Mouse (Mus musculus) forebrain, embryonic 11.5 days (tissue): ENCODE data around the gene Adora2b. TPM values are rescaled to one million over a fixed set of nuclear protein-coding genes. Genes with fewer than 3 reads are reported as not detected.
A peak's percentile ranks its signal among the peaks of the same experiment; 100 is the strongest.
"Not testable (repeated sequence)": the region's sequence is repeated elsewhere in the genome, so short reads cannot be mapped to it uniquely, and the experiment has no call there.

Source experiments
- ATAC-seq: fragments of 200-750 bp; cut with Nextera tagmentation; replicated peaks from 2 replicates; pipeline ENCODE4 v1.8.0; 2017; ENCODE audit warnings: moderate TSS enrichment; ENCODE audit not compliant: low FRiP score
- DNase-seq: peaks from one replicate; pipeline ENCODE4 v3.0.0-alpha.2; 2017; ENCODE audit warnings: low spot score
- H3K27ac ChIP-seq: fragments of 300-500 bp; sonication (generic); 2 replicates; pipeline ENCODE4 v1.5.1; 2014; ENCODE audit warnings: low read depth, low read length
- H3K27me3 ChIP-seq: fragments of 300-500 bp; sonication (generic); 2 replicates; pipeline ENCODE4 v1.6.1; 2014; ENCODE audit warnings: mild to moderate bottlenecking, low read length, mixed read lengths; ENCODE audit not compliant: control insufficient read depth, insufficient read depth
- H3K36me3 ChIP-seq: fragments of 300-500 bp; sonication (generic); 2 replicates; pipeline ENCODE4 v1.6.1; 2014; ENCODE audit warnings: mild to moderate bottlenecking, low read length, moderate library complexity, mixed read lengths; ENCODE audit not compliant: control insufficient read depth, insufficient read depth
- H3K4me1 ChIP-seq: fragments of 300-500 bp; sonication (generic); replicated peaks from 2 replicates; pipeline ENCODE4 v1.6.1; 2014; ENCODE audit warnings: low read length, mixed read lengths; ENCODE audit not compliant: control insufficient read depth, insufficient read depth
- H3K4me2 ChIP-seq: fragments of 300-500 bp; sonication (generic); 2 replicates; pipeline ENCODE4 v1.6.1; 2014; ENCODE audit warnings: low read depth, mild to moderate bottlenecking, low read length, moderate library complexity, mixed read lengths; ENCODE audit not compliant: severe bottlenecking
- H3K4me3 ChIP-seq: fragments of 300-500 bp; sonication (generic); 2 replicates; pipeline ENCODE4 v1.5.1; 2014; ENCODE audit warnings: low read depth, low read length
- H3K9ac ChIP-seq: fragments of 300-500 bp; sonication (generic); 2 replicates; pipeline ENCODE4 v1.6.1; 2014; ENCODE audit warnings: low read length
- H3K9me3 ChIP-seq: fragments of 300-500 bp; sonication (generic); 2 replicates; pipeline ENCODE4 v1.6.1; 2016; ENCODE audit warnings: low read length, mixed read lengths; ENCODE audit not compliant: control insufficient read depth
- WGBS: fragments of 180-500 bp; shearing (Covaris S2); extraction: QIAGEN DNeasy Blood & Tissue Kit; methylation state at CpG from one replicate; pipeline ENCODE4 v1.1.7; 2014; 5-methylcytosine and 5-hydroxymethylcytosine counted together
- polyA plus RNA-seq: library from polyadenylated mRNA; unstranded; fragments of >200 nt; fragmentation: Nextera tagmentation; extraction: Ambion mirVana; gene quantifications from 2 replicates; pipeline ENCODE4 v1.2.1, GENCODE M21; 2014

Gene Adora2b
- polyA plus RNA-seq, 1 experiment from 2014 or later = 2.7 TPM

DNA sequence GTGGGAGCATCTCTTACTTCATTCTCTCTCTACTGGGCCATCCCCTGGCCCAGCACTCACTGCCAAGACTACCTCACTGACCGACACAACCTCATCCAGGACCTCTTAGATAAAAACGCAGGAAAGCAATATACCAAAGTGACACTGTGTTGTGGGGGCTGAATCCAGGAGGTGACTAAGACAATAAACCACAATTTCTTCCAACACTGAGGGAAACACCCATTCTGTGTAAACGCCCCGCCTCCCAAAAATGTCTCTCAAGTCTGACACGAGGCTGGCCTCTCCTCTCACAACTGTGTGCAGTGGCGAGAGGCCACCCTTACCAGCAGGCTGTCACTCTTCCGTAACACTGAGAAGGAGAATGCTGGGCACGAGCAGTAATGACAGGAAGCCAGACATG is 19.6 kb downstream of the Adora2b start:
- no peak for ATAC-seq
- no peak for DNase-seq
- H3K4me3 ChIP-seq = no peak overlapping the region
- no peak overlapping the region for H3K9ac ChIP-seq
- peaks cover 5% of the 10 kb centered on the region for H3K4me1 ChIP-seq
- H3K9me3 ChIP-seq = no peaks in the 10 kb centered on the region
- H3K36me3 ChIP-seq = no peaks in the 10 kb centered on the region
- no peak overlapping the region for H3K27ac ChIP-seq
- H3K4me2 ChIP-seq = no peak overlapping the region
- H3K27me3 ChIP-seq = no peaks in the 10 kb centered on the region; the same call in 1 of the 2 replicates
- WGBS = 81% methylated on average over 8 of the region's 8 CpGs

DNA sequence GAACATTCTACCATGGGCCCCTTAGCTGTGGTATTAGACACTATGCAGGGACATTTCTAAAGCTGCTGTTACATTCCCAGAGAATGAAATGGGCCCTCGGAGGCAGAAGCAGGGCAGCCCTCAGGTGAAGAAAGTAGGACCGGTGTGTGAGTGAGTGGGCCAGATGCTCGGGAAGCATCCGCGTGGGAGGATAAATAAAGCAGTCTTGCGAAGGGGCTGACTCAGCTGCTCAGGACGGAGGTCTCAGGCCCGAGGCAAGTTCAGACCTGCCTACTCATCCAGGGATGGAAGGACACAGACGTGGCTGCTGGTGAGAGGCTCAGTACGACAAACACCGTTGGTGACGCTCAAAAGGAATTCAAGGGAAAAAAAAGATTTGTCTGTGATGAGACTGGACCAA is 20.3 kb downstream of the Adora2b start:
- no peaks in the 10 kb centered on the region; the same call in 1 of the 2 replicates for H3K27me3 ChIP-seq
- no peak overlapping the region for H3K4me2 ChIP-seq
- no peak overlapping the region for H3K9ac ChIP-seq
- no peak overlapping the region for H3K27ac ChIP-seq
- WGBS = 83% methylated on average over 12 of the region's 12 CpGs
- H3K9me3 ChIP-seq = no peaks in the 10 kb centered on the region
- no peak for DNase-seq
- H3K4me1 ChIP-seq = peaks cover 5% of the 10 kb centered on the region
- no peak overlapping the region for H3K4me3 ChIP-seq
- no peaks in the 10 kb centered on the region for H3K36me3 ChIP-seq
- no peak for ATAC-seq

DNA sequence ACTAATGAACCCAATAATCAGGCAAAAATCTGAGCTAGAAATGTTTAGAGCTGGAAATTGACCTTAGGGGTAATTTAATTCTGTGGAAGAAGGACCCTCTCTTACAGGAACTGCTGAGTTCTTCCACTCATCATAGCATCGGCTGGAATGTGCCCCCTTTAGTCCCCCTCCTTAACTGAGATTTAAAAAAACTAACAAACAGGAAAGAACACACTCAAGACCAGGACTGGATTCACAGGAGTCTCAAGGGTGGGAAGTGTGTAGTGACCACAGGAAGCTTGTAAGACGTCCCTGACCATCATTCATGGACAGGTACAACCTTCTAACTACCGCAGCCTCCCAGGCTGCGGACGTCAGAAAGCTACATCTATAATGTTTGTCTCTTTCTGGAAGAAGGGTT is 22.1 kb downstream of the Adora2b start:
- no peaks in the 10 kb centered on the region for H3K36me3 ChIP-seq
- 68% methylated on average over 5 of the region's 5 CpGs for WGBS
- no peak overlapping the region for H3K9ac ChIP-seq

DNA sequence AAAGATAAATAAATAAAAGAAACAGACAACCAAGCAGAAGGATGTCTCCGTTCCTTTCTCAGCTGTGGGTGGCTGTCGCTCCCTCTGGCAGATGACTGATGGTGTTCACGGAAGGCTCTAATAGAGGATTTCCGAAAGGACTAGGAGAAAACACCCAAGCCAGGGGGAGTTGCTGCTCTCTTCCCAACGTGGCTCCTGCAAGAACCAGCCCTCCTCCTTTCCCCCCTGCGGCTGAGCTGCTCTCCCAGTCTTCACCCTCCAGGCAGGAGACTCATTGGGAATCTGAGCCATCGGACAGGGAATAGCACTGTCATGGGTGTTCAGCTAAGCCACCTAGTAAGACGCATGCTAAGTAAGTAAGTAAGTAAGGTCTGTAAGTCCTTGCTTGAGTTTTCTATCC is 28.3 kb downstream of the Adora2b start:
- Histone ChIP-seq H3K4me1 (no peaks in the 10 kb centered on the region; the same call in 1 of the 2 replicates), H3K36me3 (no peaks in the 10 kb centered on the region), H3K9me3 (no peaks in the 10 kb centered on the region; the same call in 1 of the 2 replicates), H3K4me2 (no peak overlapping the region), H3K9ac (no peak overlapping the region), H3K4me3 (no peak overlapping the region), H3K27ac (no peak overlapping the region), H3K27me3 (no peaks in the 10 kb centered on the region)
- no peak for ATAC-seq
- no peak for DNase-seq
- 68% methylated on average over 8 of the region's 8 CpGs for WGBS

More for the DNA sequence above, 22.1 kb downstream of the Adora2b start:
- ATAC-seq (no peak), DNase-seq (no peak)
- Histone ChIP-seq H3K4me3 (no peak overlapping the region), H3K27ac (no peak overlapping the region), H3K4me2 (no peak overlapping the region), H3K4me1 (peaks cover 5% of the 10 kb centered on the region), H3K9me3 (no peaks in the 10 kb centered on the region), H3K27me3 (no peaks in the 10 kb centered on the region)

DNA sequence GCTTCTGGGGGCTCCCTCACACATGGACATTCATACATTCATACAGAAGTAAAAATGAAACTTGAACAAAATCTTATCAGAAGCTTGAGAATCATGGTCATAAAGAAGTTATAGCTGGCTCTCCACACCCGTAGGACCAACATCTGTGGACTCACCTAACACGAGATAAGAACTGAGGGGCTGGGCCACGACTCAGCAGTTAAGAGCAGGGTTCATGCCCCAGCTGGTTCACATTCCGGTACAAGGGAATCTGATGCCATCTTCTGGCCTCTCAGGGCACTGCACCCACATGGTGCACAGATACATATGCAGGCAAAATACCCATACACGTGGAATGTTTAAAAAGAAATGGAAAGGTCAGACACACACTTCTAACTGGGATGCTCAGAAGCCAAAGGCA is 29.2 kb downstream of the Adora2b start:
- Histone ChIP-seq H3K9me3 (no peaks in the 10 kb centered on the region; the same call in 1 of the 2 replicates), H3K4me3 (no peak overlapping the region), H3K9ac (no peak overlapping the region), H3K4me2 (no peak overlapping the region), H3K27me3 (no peaks in the 10 kb centered on the region), H3K4me1 (no peaks in the 10 kb centered on the region; the same call in 1 of the 2 replicates), H3K27ac (no peak overlapping the region), H3K36me3 (no peaks in the 10 kb centered on the region)
- 27% methylated on average over 5 of the region's 5 CpGs for WGBS
- DNase-seq = peak; percentile 87
- no peak for ATAC-seq

DNA sequence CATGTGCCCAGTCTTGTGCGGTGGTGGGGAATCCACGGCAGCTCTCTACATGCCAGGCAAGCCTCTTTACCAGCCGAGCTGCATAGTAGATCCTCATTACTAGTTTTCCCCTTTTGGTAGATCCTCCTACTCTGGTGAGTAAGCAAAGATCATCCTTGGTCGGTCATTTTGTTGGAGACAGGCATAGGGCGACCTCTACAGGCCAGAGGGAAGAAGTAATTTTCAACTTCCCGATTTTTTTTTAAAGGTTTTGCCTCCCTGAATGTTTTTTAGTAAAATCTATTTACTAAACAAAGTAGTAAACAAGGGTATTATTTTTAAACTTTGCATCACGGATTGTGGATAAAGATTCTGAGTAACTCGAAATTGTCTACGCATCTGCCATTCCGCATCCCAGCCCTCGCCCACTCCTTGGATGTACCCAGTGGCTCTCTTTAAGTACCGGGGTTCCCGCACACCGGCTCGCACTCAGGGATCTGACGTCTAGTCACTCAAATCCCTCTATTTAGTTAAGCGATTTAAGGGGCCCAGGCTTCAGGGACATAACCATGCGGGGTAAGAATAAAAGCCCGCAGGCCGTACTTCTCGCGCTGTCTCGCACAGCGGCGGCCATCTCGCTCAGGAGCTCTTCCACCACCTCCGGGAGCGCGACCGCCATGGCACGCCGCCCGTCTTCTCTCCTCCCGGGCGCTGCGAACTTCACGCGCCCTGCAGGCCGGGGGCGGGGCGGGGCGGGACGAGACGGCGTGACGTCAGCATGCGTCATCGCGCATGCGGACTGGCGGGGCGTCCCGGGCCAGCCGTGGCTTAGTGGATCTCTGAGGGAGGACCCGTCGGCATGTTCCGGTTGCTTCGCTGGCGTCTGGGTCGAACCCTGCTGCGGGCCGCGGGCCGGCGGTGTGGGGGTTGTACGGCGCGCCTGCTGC is 32.2 kb downstream of the Adora2b start, which contains the start of the genes Zswim7 and Ttc19:
Gene Zswim7, minus strand, starts transcription at position 701 of the 926 bp plus-strand sequence.
Gene Ttc19, plus strand, starts transcription at position 799 of the 926 bp plus-strand sequence.
- WGBS = under 1% methylated on average over 68 of the region's 68 CpGs
- peak; percentile 98 for DNase-seq
- H3K36me3 ChIP-seq = no peaks in the 10 kb centered on the region
- no peaks in the 10 kb centered on the region; the same call in 1 of the 2 replicates for H3K9me3 ChIP-seq
- no peaks in the 10 kb centered on the region; the same call in 1 of the 2 replicates for H3K4me1 ChIP-seq
- H3K4me2 ChIP-seq = peak within 1 kb of the TSS; percentile 59
- no peaks in the 10 kb centered on the region for H3K27me3 ChIP-seq
- H3K4me3 ChIP-seq = peak within 1 kb of the TSS; percentile 92
- H3K9ac ChIP-seq = peak within 1 kb of the TSS; percentile 85
- H3K27ac ChIP-seq = peak within 1 kb of the TSS; percentile 71
- ATAC-seq = peak; percentile 97

DNA sequence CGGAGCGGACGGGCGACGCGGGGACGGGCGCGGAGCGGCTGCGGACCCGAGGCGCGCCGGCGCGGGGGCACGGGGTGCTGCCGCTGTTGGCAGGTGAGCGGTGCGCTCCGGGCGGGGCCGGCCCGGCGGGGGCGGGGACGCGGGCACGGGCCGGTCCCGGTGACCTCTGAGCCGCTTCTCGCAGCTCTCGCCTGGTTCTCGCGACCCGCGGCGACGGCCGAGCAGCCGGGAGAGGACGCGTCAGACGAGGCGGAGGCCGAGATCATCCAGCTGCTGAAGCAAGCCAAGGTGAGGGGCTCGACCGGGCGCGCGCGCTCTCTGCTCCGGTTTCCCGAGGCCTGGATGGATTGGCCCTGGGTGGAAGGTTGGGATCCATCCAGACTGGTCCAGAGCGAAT is 32.8 kb downstream of the Adora2b start:
- 1% methylated on average over 50 of the region's 57 CpGs for WGBS
- ATAC-seq = peak; percentile 79

DNA sequence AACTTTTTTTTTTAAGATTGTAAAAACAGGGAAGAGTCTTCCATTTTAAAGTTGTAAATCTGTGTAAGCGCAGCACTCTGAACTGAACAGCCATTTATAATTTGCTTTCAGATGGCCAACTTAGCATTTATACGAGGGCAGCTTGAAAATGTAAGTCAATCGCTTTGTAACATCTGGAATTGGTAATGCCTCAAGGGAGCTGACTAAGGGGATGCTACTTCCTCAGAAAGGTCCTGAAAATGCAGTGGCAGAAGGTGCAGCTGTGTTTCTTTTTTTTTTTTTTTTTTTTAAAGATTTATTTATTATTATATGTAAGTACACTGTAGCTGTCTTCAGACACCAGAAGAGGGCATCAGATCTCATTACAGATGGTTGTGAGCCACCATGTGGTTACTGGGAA is 35.2 kb downstream of the Adora2b start:
- WGBS = 91% methylated on average over 3 of the region's 3 CpGs
- not testable (repeated sequence) for H3K27ac ChIP-seq, ATAC-seq, H3K27me3 ChIP-seq, H3K4me1 ChIP-seq, H3K36me3 ChIP-seq, H3K4me2 ChIP-seq, DNase-seq, H3K9me3 ChIP-seq, H3K4me3 ChIP-seq, H3K9ac ChIP-seq

More for the DNA sequence above, 32.8 kb downstream of the Adora2b start:
- no peaks in the 10 kb centered on the region for H3K27me3 ChIP-seq
- H3K4me1 ChIP-seq = no peaks in the 10 kb centered on the region; the same call in 1 of the 2 replicates
- no peaks in the 10 kb centered on the region; the same call in 1 of the 2 replicates for H3K9me3 ChIP-seq
- H3K9ac ChIP-seq = peak overlapping the region; percentile 85
- H3K27ac ChIP-seq = peak overlapping the region; percentile 37; the same call in 1 of the 2 replicates
- no peak for DNase-seq
- peak overlapping the region; percentile 92 for H3K4me3 ChIP-seq
- peak overlapping the region; percentile 59 for H3K4me2 ChIP-seq
- no peaks in the 10 kb centered on the region for H3K36me3 ChIP-seq
